Mouse (Mus musculus) myocyte (in vitro differentiated cells): ENCODE measurements around the gene Cd6. TPM values are rescaled to one million over a fixed set of nuclear protein-coding genes. Genes with fewer than 3 reads are reported as not detected.

Experiments used
- H3K27me3 ChIP-seq: one replicate; pipeline ENCODE4 v1.6.1; 2011; ENCODE audit not compliant: control insufficient read depth, insufficient read depth, insufficient read length
- H3K36me3 ChIP-seq: one replicate; pipeline ENCODE4 v1.6.1; 2011; ENCODE audit not compliant: control insufficient read depth, insufficient read depth
- H3K4me2 ChIP-seq: one replicate; pipeline ENCODE4 v1.6.1; 2011; ENCODE audit warnings: low read depth, control low read depth
- H3K4me3 ChIP-seq: one replicate; pipeline ENCODE4 v1.5.1; 2011; ENCODE audit warnings: mild to moderate bottlenecking, control low read depth, moderate library complexity
- H3K79me2 ChIP-seq: one replicate; pipeline ENCODE4 v1.6.1; 2011; ENCODE audit not compliant: control insufficient read depth, insufficient read depth
- H3ac ChIP-seq: one replicate; pipeline ENCODE4 v1.6.1; 2011; ENCODE audit not compliant: control insufficient read depth, insufficient read length
- CEBPB ChIP-seq: IDR thresholded peaks from 2 replicates; pipeline ENCODE4 v1.6.1; 2011; ENCODE audit warnings: mild to moderate bottlenecking, moderate library complexity; ENCODE audit not compliant: poor library complexity, insufficient read depth, severe bottlenecking
- E2F4 ChIP-seq: IDR thresholded peaks from one replicate; pipeline ENCODE4 v1.6.1; 2011; ENCODE audit warnings: mild to moderate bottlenecking, control low read depth, moderate library complexity; ENCODE audit not compliant: insufficient read depth
- MAX ChIP-seq: IDR thresholded peaks from one replicate; pipeline ENCODE4 v1.6.1; 2011; ENCODE audit warnings: low read depth, mild to moderate bottlenecking, control low read depth
- MYOD1 ChIP-seq, 3 experiments: IDR thresholded peaks; one replicate each; pipeline ENCODE4 v1.6.1; 2011; ENCODE audit warnings: control low read depth in 2 of 3, low read depth in 2 of 3, mild to moderate bottlenecking in 2 of 3, moderate library complexity in 1 of 3; ENCODE audit not compliant: insufficient read length in 2 of 3, control insufficient read depth in 1 of 3
- MYOG ChIP-seq, 3 experiments: IDR thresholded peaks; one replicate each; pipeline ENCODE4 v1.6.1; 2011; ENCODE audit warnings: control low read depth in 2 of 3, low read depth in 2 of 3, mild to moderate bottlenecking in 2 of 3; ENCODE audit not compliant: insufficient read length in 2 of 3, control insufficient read depth in 1 of 3, insufficient read depth in 1 of 3
- POLR2A ChIP-seq: IDR thresholded peaks from one replicate; pipeline ENCODE4 v1.6.1; 2011; ENCODE audit warnings: low read depth, mild to moderate bottlenecking, control low read depth, moderate library complexity; ENCODE audit not compliant: insufficient read length
- POLR2AphosphoS2 ChIP-seq: IDR thresholded peaks from one replicate; pipeline ENCODE4 v1.6.1; 2011; ENCODE audit warnings: low read depth, control low read depth; ENCODE audit not compliant: insufficient read length
- REST ChIP-seq: IDR thresholded peaks from one replicate; pipeline ENCODE4 v1.6.1; 2011; ENCODE audit warnings: mild to moderate bottlenecking, control low read depth, moderate library complexity; ENCODE audit not compliant: insufficient read depth, insufficient read length
- SRF ChIP-seq: IDR thresholded peaks from one replicate; pipeline ENCODE4 v1.6.1; 2011; ENCODE audit warnings: low read depth; ENCODE audit not compliant: control insufficient read depth, insufficient read length
- TCF12 ChIP-seq: IDR thresholded peaks from one replicate; pipeline ENCODE4 v1.6.1; 2011; ENCODE audit warnings: mild to moderate bottlenecking, control low read depth; ENCODE audit not compliant: poor library complexity, insufficient read depth, severe bottlenecking
- TCF3 ChIP-seq: IDR thresholded peaks from one replicate; pipeline ENCODE4 v1.6.1; 2011; ENCODE audit warnings: low read depth, control low read depth; ENCODE audit not compliant: insufficient read length
- USF1 ChIP-seq: IDR thresholded peaks from one replicate; pipeline ENCODE4 v1.6.1; 2011; ENCODE audit warnings: low read depth, mild to moderate bottlenecking, control low read depth, moderate library complexity
- polyA plus RNA-seq: library from polyadenylated mRNA; unstranded; fragments of >200 nt; fragmentation: generic; extraction: Trizol; gene quantifications from one replicate; pipeline ENCODE4 v1.2.1, GENCODE M21; 2012; ENCODE audit warnings: missing spikeins

The Cd6 gene
- polyA plus RNA-seq, 1 experiment = not detected

- Histone ChIP-seq H3K4me2 (no peak overlapping the region), H3ac (no peak overlapping the region), H3K27me3 (no peaks in the 10 kb centered on the region), H3K4me3 (no peak overlapping the region), H3K79me2 (no peaks in the 10 kb centered on the region), H3K36me3 (no peaks in the 10 kb centered on the region)
- no peak for TF ChIP-seq TCF12
- no peak for TF ChIP-seq REST
- no peak for TF ChIP-seq E2F4
- no peak for TF ChIP-seq MYOD1 (IDR thresholded peaks at IDR 0.05; ENCODE audit: control insufficient read depth in 1 of 3, insufficient read length in 2 of 3, low read depth in 2 of 3)
- TF ChIP-seq USF1 = no peak
These were observed 20.3 kb downstream of the Cd6 start for GRCm38 (mm10) chr19:10809428-10810175.

- TF ChIP-seq POLR2A = no peak
- no peak overlapping the region for H3ac ChIP-seq
- H3K4me3 ChIP-seq = no peak overlapping the region
- H3K36me3 ChIP-seq = no peaks in the 10 kb centered on the region
- no peak overlapping the region for H3K4me2 ChIP-seq
- H3K79me2 ChIP-seq = no peaks in the 10 kb centered on the region
- H3K27me3 ChIP-seq = no peaks in the 10 kb centered on the region
These were observed 21.2 kb downstream of the Cd6 start for GRCm38 (mm10) chr19:10808524-10809233.

- H3K27me3 ChIP-seq = no peaks in the 10 kb centered on the region
- TF ChIP-seq MYOD1 (IDR thresholded peaks at IDR 0.05; ENCODE audit: control insufficient read depth in 1 of 3, insufficient read length in 2 of 3, low read depth in 2 of 3) (no peak), MAX (no peak), TCF12 (no peak), CEBPB (no peak), POLR2A (no peak), MYOG (IDR thresholded peaks at IDR 0.05; ENCODE audit: control insufficient read depth in 1 of 3, insufficient read depth in 1 of 3, insufficient read length in 2 of 3, low read depth in 2 of 3) (no peak), REST (no peak), TCF3 (no peak), SRF (no peak), E2F4 (no peak), USF1 (no peak), POLR2AphosphoS2 (no peak)
- H3ac ChIP-seq = no peak overlapping the region
- H3K79me2 ChIP-seq = no peaks in the 10 kb centered on the region
- no peak overlapping the region for H3K4me2 ChIP-seq
- H3K36me3 ChIP-seq = no peaks in the 10 kb centered on the region
- H3K4me3 ChIP-seq = no peak overlapping the region
These were observed 24.1 kb downstream of the Cd6 start for GRCm38 (mm10) chr19:10805661-10806285.

GRCm38 (mm10) chr19:10804850-10805660 lies 24.8 kb downstream of the Cd6 start:
- Histone ChIP-seq H3K4me3 (no peak overlapping the region), H3ac (no peak overlapping the region), H3K79me2 (no peaks in the 10 kb centered on the region), H3K4me2 (no peak overlapping the region), H3K27me3 (no peaks in the 10 kb centered on the region), H3K36me3 (no peaks in the 10 kb centered on the region)
- TF ChIP-seq REST = no peak
- no peak for TF ChIP-seq USF1
- TF ChIP-seq POLR2AphosphoS2 = no peak
- TF ChIP-seq MAX = no peak
- TF ChIP-seq MYOG (IDR thresholded peaks at IDR 0.05; ENCODE audit: control insufficient read depth in 1 of 3, insufficient read depth in 1 of 3, insufficient read length in 2 of 3, low read depth in 2 of 3) = no peak
- no peak for TF ChIP-seq TCF12
- no peak for TF ChIP-seq POLR2A
- TF ChIP-seq CEBPB = no peak
- no peak for TF ChIP-seq MYOD1 (IDR thresholded peaks at IDR 0.05; ENCODE audit: control insufficient read depth in 1 of 3, insufficient read length in 2 of 3, low read depth in 2 of 3)
- no peak for TF ChIP-seq TCF3

- Histone ChIP-seq H3K79me2 (no peaks in the 10 kb centered on the region), H3K27me3 (no peaks in the 10 kb centered on the region), H3ac (no peak overlapping the region), H3K4me3 (no peak overlapping the region), H3K4me2 (no peak overlapping the region), H3K36me3 (no peaks in the 10 kb centered on the region)
- TF ChIP-seq USF1 (no peak), MYOG (IDR thresholded peaks at IDR 0.05; ENCODE audit: control insufficient read depth in 1 of 3, insufficient read depth in 1 of 3, insufficient read length in 2 of 3, low read depth in 2 of 3) (no peak), TCF3 (no peak), SRF (no peak), POLR2A (no peak), MYOD1 (IDR thresholded peaks at IDR 0.05; ENCODE audit: control insufficient read depth in 1 of 3, insufficient read length in 2 of 3, low read depth in 2 of 3) (no peak), E2F4 (no peak), CEBPB (no peak), REST (no peak), TCF12 (no peak), POLR2AphosphoS2 (no peak), MAX (no peak)
These were observed 26.1 kb downstream of the Cd6 start for GRCm38 (mm10) chr19:10803751-10804150.
